Comparison of ENCODE assay signal across 10 mouse cellular contexts in the genomic region with DNA sequence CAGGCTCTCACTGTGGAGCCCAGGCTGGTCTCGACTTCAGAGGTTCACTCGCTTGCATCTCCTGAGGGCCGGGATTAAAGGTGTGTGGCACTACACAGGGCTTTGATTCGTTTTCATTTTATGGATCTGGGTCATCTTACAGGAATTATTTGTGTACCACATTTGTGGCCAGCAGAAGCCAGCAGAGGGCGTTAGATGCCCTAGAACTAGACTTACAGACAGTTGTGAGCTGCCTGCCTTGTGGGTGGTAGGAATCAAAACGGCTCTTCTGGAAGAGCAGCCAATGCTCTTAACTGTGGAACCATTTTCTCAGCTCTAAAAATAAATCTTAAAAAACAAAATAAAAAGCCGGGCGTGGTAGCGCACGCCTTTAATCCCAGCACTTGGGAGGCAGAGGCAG. TPM values are rescaled to one million over a fixed set of nuclear protein-coding genes. Genes with fewer than 3 reads are reported as not detected.
DNase-seq lines count a peak whose midpoint lies in the region; ATAC-seq and TF ChIP-seq lines count a peak whose summit lies in the region.
"Had no signal": no experiment of that assay in that cellular context is flagged by ENCODE, and none has a peak within 500 bp of the region (broad histone marks: within the 10 kb centered on the region; RNA-seq: fewer than 3 reads in every experiment).

No protein-coding gene starts in this region.

- no peaks in the 10 kb centered on the region; the same call in 1 of the 2 replicates for H3K4me1 ChIP-seq in neural tube, embryonic 15.5 days
- no peaks in the 10 kb centered on the region for H3K4me1 ChIP-seq in hindbrain, postnatal 0 days (ENCODE audit: insufficient read depth, low read length)
- H3K4me1 ChIP-seq in liver, postnatal 0 days (ENCODE audit: insufficient read depth), result no peaks in the 10 kb centered on the region
- H3K4me1 ChIP-seq: embryonic facial prominence, embryonic 13.5 days had no signal

- H3K4me3 ChIP-seq in neural tube, embryonic 15.5 days (replicated peaks), result no peak overlapping the region
- H3K4me3 ChIP-seq in hindbrain, postnatal 0 days (ENCODE audit: low read length), result no peak overlapping the region
- H3K4me3 ChIP-seq in liver, postnatal 0 days (ENCODE audit: low read depth, low read length), result no peak overlapping the region
- H3K4me3 ChIP-seq: embryonic facial prominence, embryonic 13.5 days had no signal

- no peaks in the 10 kb centered on the region for H3K36me3 ChIP-seq in neural tube, embryonic 15.5 days
- no peaks in the 10 kb centered on the region for H3K36me3 ChIP-seq in hindbrain, postnatal 0 days (ENCODE audit: insufficient read depth, low read length)
- no peaks in the 10 kb centered on the region for H3K36me3 ChIP-seq in liver, postnatal 0 days (replicated peaks; ENCODE audit: insufficient read depth, low read length)
- H3K36me3 ChIP-seq: embryonic facial prominence, embryonic 13.5 days had no signal

- WGBS in neural tube, embryonic 15.5 days, result 44% methylated on average over 10 of the region's 10 CpGs
- WGBS in hindbrain, postnatal 0 days, result 44% methylated on average over 10 of the region's 10 CpGs
- 40% methylated on average over 10 of the region's 10 CpGs for WGBS in liver, postnatal 0 days (ENCODE audit: insufficient replicate concordance)

- no peak overlapping the region for H3K4me2 ChIP-seq in neural tube, embryonic 15.5 days
- no peak overlapping the region for H3K4me2 ChIP-seq in hindbrain, postnatal 0 days (ENCODE audit: low read depth, low read length)
- H3K4me2 ChIP-seq in liver, postnatal 0 days (ENCODE audit: low read depth, low read length), result no peak overlapping the region
- H3K4me2 ChIP-seq: embryonic facial prominence, embryonic 13.5 days had no signal

- H3K27me3 ChIP-seq in neural tube, embryonic 15.5 days (replicated peaks), result no peaks in the 10 kb centered on the region
- H3K27me3 ChIP-seq in hindbrain, postnatal 0 days (ENCODE audit: insufficient read depth, low read length), result no peaks in the 10 kb centered on the region
- no peaks in the 10 kb centered on the region for H3K27me3 ChIP-seq in liver, postnatal 0 days (ENCODE audit: insufficient read depth, low read length)
- H3K27me3 ChIP-seq: embryonic facial prominence, embryonic 13.5 days had no signal

- no peaks in the 10 kb centered on the region for H3K9me3 ChIP-seq in neural tube, embryonic 15.5 days (replicated peaks)
- H3K9me3 ChIP-seq in hindbrain, postnatal 0 days (ENCODE audit: low read length), result no peaks in the 10 kb centered on the region
- H3K9me3 ChIP-seq in liver, postnatal 0 days (ENCODE audit: low read length), result no peaks in the 10 kb centered on the region
- H3K9me3 ChIP-seq: embryonic facial prominence, embryonic 13.5 days had no signal

- no peak for TF ChIP-seq EP300 in liver, postnatal 0 days (IDR thresholded peaks at IDR 0.05; ENCODE audit: low read depth)

- H3K9ac ChIP-seq in neural tube, embryonic 15.5 days (replicated peaks), result no peak overlapping the region
- H3K9ac ChIP-seq in hindbrain, postnatal 0 days (replicated peaks; ENCODE audit: low read length), result no peak overlapping the region
- H3K9ac ChIP-seq in liver, postnatal 0 days (replicated peaks), result no peak overlapping the region
- H3K9ac ChIP-seq: embryonic facial prominence, embryonic 13.5 days had no signal

- no peak overlapping the region for H3K27ac ChIP-seq in neural tube, embryonic 15.5 days (replicated peaks)
- no peak overlapping the region for H3K27ac ChIP-seq in hindbrain, postnatal 0 days
- H3K27ac ChIP-seq in liver, postnatal 0 days (ENCODE audit: low read depth), result no peak overlapping the region
- H3K27ac ChIP-seq: embryonic facial prominence, embryonic 13.5 days had no signal

- TF ChIP-seq CTCF in hindbrain, postnatal 0 days (IDR thresholded peaks at IDR 0.05; ENCODE audit: low read depth), result peak; percentile 69
- peak; percentile 46 for TF ChIP-seq CTCF in liver, postnatal 0 days (IDR thresholded peaks at IDR 0.05; ENCODE audit: low read depth)

- peak; percentile 41 for DNase-seq in neural tube, embryonic 10.5 days (ENCODE audit: extremely low spot score, low spot score)
- peak; percentile 78 for DNase-seq in hindbrain, postnatal 0 days (ENCODE audit: low spot score)
- peak; percentile 34 for DNase-seq in liver, postnatal 0 days
- DNase-seq in spleen, adult 18-20 months, result no peak
- DNase-seq in heart, adult 11 months, result no peak
- no peak for DNase-seq in gastrocnemius, postnatal 25 days

- ATAC-seq in neural tube, embryonic 15.5 days (ENCODE audit: low FRiP score), result no peak
- peak; percentile 31; the same call in 1 of the 2 replicates for ATAC-seq in cerebellum, adult (ENCODE audit: insufficient number of reproducible peaks, low FRiP score, low TSS enrichment)
- no peak for ATAC-seq in hindbrain, postnatal 0 days
- ATAC-seq in liver, postnatal 0 days, result no peak

RNA-seq across cellular contexts. Expression of a gene that starts 18.8 kb away (rescaled TPM):
- polyA plus RNA-seq in neural tube, embryonic 15.5 days (2015; fragmentation: Nextera tagmentation; extraction: Ambion mirVana), result 49.1 and 49.8 TPM in 2 replicates
- 59.6 and 77.1 TPM in 2 replicates for total RNA-seq in hindbrain, postnatal 0 days (2014; rRNA removed)
- 47.6 and 48.9 TPM in 2 replicates for polyA plus RNA-seq in hindbrain, postnatal 0 days (2015; fragmentation: Nextera tagmentation; extraction: Ambion mirVana)
- 16.6 and 17.3 TPM in 2 replicates for polyA plus RNA-seq in liver, postnatal 0 days (2015; fragmentation: Nextera tagmentation; extraction: Ambion mirVana)
- total RNA-seq in gastrocnemius, postnatal 25 days (2021), result 1 to 10 TPM; 3.9 to 6.5 TPM

RNA-seq across cellular contexts. Expression of a gene that starts 28.8 kb away (rescaled TPM):
- polyA plus RNA-seq in neural tube, embryonic 15.5 days (2015; fragmentation: Nextera tagmentation; extraction: Ambion mirVana), result 10.5 and 12.5 TPM in 2 replicates
- total RNA-seq in hindbrain, postnatal 0 days (2014; rRNA removed), result 172 and 178 TPM in 2 replicates
- 14.1 and 15.6 TPM in 2 replicates for polyA plus RNA-seq in hindbrain, postnatal 0 days (2015; fragmentation: Nextera tagmentation; extraction: Ambion mirVana)
- 0.15 and 0.21 TPM in 2 replicates for polyA plus RNA-seq in liver, postnatal 0 days (2015; fragmentation: Nextera tagmentation; extraction: Ambion mirVana)
- 1 to 10 TPM; 1.4 to 1.5 TPM for total RNA-seq in gastrocnemius, postnatal 25 days (2021)

RNA-seq across cellular contexts. Expression of a gene that starts 54.2 kb away (rescaled TPM):
- polyA plus RNA-seq in neural tube, embryonic 15.5 days (2015; fragmentation: Nextera tagmentation; extraction: Ambion mirVana), result 7.2 and 7.7 TPM in 2 replicates
- 1.3 and 4.2 TPM in 2 replicates for total RNA-seq in hindbrain, postnatal 0 days (2014; rRNA removed)
- polyA plus RNA-seq in hindbrain, postnatal 0 days (2015; fragmentation: Nextera tagmentation; extraction: Ambion mirVana), result 5.2 and 5.5 TPM in 2 replicates
- polyA plus RNA-seq in liver, postnatal 0 days (2015; fragmentation: Nextera tagmentation; extraction: Ambion mirVana), result 0.21 and 0.33 TPM in 2 replicates
- not detected for total RNA-seq in gastrocnemius, postnatal 25 days (2021)
- polyA plus RNA-seq: spleen, adult 2 months had no signal

Comparison
In these comparisons a context has a peak if more than half of its experiments do, and no peak if none do; other contexts are left out.
1. DNase-seq: peak in neural tube, embryonic 10.5 days (single experiment), hindbrain, postnatal 0 days (single experiment) and liver, postnatal 0 days (single experiment); none in spleen, adult 18-20 months (0 of 2), heart, adult 11 months (single experiment) and gastrocnemius, postnatal 25 days (single experiment).